Mouse (Mus musculus): Measurements from ENCODE around the gene Cdk4.

Cdk4 gene

DNA sequence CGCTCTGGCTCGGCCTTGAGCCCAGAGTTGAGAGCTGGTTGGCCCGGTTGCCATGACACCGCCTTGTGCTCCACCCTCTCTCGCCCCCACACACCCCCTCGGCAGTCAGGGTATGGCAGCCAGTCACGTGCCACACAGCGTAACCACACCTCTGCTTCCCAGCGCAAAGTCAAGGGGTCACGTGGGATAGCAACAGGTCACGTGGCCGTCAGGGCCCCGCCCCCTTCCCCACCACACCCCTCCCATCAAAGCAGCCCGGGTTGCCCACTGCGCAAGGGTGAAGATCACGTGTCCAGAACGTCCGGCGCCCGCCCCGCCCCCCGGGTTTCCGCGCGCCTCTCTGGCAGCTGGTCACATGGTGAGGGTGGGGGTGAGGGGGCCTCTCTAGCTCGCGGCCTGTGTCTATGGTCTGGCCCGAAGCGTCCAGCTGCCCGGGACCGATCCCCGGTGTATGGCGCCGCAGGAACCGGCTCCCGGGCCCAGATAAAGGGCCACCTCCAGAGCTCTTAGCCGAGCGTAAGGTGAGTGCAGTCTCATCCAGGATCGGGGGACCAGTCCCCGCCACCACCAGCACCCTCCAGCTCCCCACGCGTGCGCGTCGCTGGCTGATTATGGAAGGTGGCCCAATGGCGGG lies at the start of gene Cdk4:
TSS of gene Cdk4 (plus strand) at position 296 of the 634 bp plus-strand sequence.
- peak; percentile 96 for DNase-seq

DNA sequence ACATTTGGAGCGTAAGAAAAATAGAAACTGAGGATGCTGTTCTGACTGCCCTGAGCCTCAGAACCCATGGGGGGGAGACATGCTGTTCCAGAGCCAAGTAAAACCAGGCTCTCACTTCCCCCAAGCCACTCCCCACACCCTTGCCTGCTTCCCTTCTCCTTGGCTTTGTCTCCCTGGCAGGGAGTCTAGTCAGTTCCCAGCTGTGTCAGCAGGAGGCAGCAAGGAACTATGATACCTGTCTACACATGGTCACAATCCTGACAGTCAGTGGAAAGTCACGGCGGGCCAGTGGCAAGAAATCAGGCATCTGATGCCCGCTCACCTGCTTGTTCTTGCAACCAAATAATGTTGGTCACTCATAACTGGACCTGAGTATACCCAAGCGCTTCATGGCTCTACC lies 46.8 kb upstream of the Cdk4 start:
- DNase-seq, result peak; percentile 25

DNA sequence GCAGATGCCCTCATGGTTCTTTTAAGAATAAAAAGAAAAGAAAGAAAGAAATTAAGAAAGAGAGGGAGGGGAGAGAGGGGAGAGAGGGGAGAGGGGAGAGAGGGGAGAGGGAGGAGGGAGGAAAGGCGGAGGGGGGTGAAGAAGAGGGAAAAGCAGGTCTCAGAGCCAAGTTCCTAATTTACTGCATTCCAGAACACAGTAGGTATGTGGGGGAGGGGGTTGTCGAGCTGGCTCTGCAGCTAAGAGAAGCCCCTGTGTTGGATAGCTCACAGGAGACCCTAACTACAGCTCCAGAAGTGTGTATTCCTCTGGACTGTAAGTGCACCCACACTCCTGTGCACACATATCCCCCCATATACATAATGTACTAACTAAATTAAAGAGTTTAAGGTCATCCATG lies 46.3 kb upstream of the Cdk4 start:
- DNase-seq, result no peak

DNA sequence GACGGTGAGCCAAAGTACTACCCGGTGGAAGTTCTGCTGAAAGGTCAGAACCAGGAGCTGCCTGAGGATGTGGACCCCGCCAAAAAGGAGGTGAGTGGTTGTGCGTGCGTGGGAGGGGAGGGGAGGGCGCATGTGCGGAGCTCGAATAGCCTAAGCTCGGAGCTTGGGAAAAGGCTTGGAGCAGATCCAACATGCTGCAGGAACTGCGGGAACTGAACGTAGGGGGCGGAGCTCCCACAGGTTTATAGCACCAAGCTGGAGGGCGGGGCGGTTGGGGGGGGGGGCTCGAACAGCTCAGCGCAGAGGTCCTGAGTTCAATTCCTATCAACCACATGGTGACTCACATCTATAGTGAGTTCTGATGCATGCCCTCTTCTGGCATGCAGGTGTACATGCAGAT lies 44.9 kb upstream of the Cdk4 start:
- DNase-seq, result no peak

DNA sequence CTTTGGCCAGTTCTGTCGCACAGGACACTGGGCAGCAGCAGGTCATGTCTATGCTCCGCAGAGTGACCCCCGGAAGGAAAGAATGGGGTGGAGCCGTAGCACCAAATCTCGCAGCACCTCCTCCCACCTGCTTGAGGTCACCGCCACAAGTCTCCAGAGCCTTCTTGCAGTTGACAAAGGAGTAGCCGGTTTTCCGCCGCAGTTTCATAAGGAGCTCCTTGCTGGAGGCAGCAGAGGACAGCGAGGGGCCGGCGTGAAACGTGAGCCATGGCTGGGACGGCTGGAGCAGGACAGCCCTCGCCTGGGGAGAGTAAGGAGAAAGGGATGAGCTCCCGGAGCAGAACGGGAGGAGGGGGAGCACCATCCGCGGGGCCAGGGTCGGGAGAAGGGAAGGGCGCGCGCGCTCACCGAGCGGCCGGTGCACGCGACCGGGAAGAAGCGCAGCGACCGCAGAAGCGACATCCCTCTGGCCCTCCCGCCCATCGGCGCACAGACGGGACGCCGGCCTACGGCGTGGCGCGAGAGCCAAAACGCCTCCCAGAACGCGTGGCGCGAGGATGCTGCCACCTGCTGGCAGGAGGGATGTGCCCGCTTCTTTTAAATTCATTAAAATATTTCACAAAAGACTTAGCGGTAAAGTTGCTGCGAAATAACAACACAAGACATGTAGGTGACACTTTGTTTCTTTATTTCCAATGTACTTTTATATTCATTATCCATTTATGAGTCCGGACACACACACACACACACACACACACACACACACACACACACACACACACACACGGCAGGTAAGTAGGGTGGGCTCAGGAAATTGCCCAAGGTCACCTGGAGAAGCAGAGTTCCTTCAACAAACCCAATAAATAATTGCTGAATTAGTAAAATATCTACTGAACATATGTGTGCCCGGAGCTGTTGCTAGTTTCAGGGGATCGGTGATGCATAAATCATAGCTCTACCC lies 32.7 kb upstream of the Cdk4 start, which contains the start of gene Tsfm:
TSS of gene Tsfm (minus strand) at position 505 of the 961 bp plus-strand sequence.
- peak; percentile 97 for DNase-seq

DNA sequence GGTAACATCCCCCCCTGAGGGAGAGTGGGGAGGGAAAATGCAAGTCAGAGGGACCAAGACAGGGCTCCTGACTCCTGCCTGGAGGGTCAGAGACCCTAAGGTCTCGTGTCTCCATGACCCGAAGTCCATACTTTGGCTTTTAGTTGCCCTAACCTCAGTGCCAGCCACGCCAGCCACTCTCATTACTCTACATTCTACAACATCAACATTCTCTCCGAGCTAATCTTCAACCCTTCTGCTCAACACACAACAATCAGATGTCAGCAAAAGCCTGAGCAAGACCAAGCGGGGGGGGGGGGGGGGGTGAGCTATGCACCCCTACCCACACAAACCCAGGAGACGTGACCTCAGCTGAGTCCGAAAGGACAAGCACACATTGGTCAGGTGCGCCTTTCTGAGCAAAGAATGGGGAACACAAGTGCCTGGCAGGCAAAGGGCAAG lies 30.0 kb upstream of the Cdk4 start:
- DNase-seq, result no peak

DNA sequence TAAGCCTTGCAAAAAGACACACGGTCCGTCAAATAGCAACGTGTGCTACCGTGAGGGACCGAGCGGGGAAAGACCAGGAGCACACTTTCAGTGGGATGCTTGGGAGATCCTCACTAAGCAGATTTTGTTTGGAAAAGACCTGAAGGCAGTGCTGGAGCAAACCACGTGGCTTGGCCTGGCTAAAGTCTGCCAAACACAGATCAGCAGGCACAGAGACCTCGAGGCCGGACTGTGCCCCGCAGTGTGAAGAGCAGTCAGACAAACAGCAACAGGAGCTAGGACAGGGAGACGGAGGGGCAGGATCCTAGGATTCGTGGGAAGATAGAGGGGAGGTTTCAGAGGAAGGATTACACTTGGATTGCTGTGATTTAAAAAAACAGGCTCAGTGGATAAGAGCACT lies 27.1 kb upstream of the Cdk4 start:
- DNase-seq, result no peak

DNA sequence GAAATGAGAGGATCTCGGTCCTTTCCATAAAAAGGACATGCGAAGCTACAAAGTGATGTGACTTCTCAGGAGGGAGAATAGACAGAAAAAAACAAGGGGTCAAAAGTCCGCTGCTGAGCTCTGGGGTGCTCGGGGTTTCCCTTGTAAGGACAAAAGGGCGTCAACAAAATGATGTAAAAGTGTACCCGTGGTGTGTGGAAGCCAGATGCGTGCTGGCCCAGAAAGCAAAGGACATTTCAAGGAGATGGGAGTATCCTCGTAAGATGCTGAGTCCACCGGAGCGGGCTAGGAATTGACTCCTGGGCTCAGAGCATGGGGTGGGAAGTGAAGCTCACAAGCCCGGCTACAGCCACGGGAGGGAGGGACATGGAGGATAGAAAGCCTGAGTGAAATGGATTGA lies 25.7 kb upstream of the Cdk4 start:
- no peak for DNase-seq

DNA sequence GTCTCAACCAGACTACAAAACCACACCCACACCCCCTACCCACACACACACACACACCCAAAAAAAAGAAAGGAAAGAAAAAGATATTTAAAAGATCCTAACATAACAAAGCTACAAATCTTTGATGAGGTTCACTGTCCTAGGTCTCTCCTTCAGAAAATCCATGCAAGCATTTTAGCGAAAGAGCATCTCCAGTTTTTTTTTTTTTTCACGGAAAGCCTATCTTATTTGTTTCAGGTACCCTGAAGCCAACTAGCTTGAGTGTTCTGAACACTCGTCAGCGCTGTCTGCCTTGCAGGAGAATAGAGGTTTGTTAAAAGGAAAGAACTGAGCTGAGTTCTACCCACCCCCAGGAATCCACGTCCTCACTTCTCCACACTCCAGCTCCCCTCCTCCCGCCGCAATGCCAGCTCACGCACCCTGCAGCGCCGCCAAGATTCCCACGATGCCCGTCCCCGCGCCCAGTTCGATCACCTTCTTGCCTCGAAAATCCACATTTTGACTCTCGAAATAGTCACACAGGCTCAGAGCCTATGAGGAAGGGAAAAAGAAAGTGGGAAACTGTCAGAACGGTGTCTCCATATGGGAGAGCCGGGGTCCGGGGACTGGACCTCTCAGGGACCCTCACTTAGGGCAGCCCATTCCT lies 22.6 kb upstream of the Cdk4 start:
- no peak for DNase-seq

DNA sequence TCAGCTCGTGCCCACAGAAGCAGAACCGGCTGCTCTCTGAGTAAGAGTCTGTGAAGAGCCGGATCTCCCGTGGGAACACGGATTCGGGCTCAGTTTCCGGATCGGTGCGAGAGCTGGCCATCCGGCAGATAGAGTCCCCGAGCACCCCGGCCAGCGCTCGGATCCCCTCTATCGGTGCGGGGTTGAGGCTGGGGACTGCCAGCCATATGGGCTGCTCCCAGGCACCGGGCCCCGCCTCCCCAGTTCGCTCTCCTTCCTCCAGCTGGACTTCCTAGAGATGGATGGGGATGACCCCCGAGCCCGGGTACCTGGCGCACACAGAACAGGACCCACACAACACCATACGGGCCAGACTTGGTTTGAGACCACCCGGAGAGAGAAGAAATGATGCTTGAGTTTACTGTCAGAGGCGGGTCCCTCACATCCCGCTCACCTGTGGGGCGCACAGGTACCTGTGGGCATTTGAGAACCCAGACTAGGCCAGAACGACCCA lies 22.0 kb upstream of the Cdk4 start, which contains the start of the genes Mettl1 and Eef1akmt3:
TSS of gene Mettl1 (plus strand) at position 141 of the 493 bp plus-strand sequence.
TSS of gene Eef1akmt3 (minus strand) at position 240 of the 493 bp plus-strand sequence.
- DNase-seq, result peak; percentile 45

DNA sequence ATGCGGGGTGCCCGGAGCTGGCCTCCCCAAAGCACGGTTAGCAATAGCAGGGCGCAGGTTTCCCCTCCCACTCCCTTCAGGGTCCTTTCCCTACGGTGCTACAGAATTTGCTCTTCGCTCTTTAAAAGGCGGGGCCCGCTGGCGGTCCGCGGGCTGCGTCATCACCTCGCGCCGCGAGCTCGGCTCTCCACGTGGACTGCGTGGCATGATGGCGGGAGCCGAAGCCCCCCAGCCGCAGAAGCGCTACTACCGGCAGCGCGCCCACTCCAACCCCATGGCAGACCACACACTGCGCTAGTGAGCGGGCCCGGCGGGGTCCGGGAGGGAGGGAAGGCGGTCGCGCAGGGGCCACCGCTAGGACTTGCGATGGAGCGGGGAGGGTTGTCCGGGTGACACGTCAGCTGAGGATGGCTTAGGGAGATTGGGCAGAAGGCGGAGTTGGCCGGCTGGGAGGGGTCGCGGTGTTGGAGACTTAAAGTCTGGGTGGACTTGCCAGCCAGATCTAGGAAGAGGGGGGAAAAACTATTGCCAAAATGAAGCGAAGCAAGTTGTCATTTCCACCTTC lies 21.5 kb upstream of the Cdk4 start:
- DNase-seq, result peak; percentile 90

DNA sequence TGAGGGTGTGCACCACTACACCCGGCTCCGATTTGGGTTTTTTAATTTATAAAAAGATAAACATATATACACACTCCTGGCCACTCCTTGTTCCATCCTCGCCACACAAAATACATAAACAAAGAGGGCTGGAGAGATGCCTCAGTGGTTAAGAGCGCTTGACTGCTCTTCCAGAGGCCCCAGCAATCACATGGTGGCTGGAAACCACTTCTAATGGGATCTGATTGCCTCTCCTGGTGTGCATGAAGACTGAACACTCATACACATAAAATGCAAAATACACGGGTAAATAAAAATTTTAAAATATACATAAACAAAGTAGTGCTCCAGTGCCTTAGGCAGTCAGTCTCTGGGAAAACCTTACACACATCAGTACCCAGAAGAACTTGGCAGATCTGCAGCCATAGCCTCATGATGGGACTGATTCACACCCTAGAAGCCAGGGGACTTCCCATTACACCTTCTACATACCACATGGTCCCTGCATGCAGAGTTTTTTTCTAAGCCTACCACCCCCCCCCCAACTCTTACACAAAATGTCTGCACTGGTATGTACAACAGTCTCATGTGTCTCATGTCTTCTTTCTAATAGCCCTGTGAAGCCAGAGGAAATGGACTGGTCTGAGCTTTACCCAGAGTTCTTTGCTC lies 20.7 kb upstream of the Cdk4 start:
- no peak for DNase-seq

DNA sequence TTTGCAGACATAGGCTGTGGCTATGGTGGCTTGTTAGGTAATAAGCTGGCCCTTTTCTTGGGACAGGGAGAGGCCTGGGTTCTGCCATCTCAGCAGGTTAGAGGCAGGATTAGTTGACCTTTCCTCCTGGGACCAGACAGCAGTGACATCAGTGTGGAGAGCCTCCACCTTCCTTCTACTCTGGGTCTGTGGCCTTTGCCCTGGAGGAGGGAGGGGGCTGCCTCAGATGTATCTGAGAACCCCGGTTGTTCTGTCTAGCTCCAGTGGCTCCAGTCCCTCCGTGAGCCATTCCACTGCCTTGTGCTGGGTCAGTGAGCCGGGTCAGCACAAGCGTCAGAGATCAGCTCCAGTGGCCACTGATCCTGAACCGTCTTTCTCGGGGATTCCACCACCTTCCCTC lies 20.1 kb upstream of the Cdk4 start:
- no peak for DNase-seq

DNA sequence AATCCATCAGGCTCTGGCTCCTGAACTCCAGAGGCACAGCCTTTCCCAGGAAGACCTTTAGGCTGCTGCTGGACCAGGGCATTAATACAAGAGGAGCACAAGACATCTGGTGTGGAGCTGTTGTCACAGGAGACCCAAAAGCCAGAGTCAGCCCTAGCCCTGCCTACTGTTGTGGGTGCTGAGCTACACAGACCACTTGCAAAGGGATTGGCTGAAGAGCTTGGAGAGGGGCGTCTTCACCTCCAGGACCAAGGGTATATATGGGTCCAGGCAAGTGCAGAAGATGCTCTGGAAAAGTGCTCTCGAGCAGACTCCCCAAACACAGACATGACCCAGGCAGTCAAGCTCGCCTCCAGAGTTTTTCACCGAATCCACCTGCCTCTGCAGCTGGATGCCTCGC lies 15.4 kb upstream of the Cdk4 start, which contains the start of gene Cyp27b1:
TSS of gene Cyp27b1 (plus strand) at position 297 of the 400 bp plus-strand sequence.
- no peak for DNase-seq

DNA sequence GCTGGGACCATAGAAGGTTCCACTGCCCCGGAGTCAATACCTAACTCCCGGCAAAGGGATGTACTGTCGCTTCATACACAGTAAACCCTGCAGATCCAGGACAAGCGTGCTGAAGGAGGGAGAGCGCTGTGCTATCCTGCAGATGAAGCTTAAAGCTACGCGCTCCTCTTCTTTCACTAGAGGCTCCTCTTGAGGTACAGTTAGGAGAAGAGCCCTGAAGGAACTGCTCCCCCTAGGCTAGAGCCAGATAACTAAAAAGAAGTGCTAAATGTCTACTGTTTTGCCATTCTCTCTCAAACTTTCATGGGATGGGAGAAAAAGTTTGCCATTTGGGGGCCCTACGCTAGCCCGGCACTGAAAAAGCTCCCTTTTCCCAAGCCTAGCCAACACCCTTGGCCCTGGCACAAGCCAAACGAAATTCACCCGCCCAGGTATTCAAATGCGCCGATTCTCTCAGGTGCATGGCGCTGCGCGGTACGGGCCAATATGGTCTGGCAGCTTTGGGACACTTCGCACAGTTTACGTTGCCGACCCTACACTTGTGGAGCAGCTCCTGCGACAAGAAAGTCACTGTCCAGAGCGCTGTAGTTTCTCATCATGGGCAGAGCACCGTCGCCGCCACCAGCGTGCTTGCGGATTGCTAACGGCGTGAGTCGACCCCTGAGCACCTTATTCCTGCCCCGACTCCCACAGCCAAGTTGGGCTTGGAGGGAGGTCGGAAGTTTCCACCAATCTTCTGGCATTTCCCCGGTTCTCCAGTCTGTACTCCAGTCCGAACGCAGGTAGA lies 14.5 kb upstream of the Cdk4 start:
- no peak for DNase-seq

DNA sequence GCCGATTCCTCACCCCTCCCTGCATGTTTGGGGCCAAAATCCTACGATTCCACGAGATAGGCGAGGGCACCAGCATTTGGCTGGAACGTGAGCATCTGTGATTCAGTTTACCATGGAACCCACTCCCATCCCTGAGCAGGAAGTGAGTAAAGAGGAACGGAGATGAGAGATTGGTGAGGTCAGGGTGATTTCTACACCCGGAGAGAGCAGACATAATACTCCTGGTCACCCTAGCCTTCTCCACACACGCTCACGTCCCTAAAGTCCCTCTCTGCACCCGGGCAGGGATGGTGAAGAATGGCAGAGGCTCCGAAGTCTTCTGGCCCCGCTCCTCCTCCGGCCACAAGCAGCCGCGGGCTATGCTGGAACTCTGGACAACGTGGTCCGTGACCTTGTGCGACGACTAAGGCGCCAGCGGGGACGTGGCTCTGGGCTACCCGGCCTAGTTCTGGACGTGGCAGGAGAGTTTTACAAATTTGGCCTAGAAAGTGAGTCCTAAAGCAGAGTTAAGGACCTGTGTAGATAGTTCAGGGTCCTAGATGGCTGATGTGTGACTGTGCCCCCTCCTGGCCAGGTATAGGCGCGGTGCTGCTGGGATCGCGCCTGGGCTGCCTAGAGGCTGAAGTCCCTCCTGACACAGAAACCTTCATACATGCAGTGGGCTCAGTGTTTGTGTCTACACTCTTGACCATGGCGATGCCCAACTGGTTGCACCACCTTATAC lies 13.8 kb upstream of the Cdk4 start:
- peak; percentile 60 for DNase-seq

DNA sequence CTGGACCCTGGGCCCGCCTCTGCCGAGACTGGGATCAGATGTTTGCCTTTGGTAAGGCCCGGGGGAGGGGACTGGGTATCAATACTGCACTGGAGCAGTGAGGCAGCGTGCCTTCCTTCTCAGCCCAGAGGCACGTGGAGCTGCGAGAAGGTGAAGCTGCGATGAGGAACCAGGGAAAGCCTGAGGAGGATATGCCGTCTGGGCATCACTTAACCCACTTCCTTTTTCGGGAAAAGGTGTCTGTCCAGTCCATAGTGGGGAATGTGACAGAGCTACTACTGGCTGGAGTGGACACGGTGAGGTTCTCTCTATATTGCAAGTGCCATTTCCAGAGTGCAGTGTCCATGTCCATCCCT lies 13.2 kb upstream of the Cdk4 start:
- DNase-seq, result no peak

DNA sequence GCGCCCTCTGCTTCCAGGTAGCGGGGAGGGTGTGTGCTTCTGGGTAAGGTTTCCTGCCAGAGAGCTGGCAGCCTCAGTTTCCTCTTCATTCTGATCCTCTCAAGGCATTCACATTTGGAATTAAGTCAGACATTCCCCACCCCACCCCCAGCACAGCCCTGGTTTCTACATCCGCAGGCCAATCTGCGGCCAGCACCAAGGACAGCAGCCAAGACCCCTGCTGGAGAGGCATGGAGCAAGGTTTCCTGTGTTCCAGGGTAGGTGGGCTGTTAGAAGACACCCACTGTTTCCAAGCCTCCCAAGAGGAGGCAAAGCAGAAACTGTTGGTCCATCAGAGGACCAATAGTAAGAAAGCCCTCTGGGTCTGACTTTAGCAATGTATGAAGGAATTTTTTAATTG lies 8.7 kb upstream of the Cdk4 start:
- peak; percentile 50 for DNase-seq

DNA sequence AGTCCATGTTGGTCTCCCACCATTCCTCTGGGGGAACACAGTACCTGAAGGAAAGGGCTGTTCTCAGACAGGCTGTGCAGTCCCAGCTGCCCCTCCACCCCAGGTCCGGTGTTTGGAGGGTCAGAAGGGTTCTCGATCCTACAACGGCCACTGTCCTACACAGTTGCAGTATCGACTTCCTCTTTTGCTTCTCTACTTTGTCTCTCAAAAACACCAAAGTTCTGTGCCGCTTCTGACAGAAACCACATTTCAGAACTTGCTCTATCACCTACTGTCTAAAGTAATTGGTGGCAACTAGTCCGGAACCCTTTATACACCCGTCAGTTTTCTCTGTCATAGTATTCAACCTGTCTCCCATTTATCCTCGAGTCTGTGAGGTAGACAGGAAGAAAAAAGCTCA lies 7.9 kb upstream of the Cdk4 start:
- no peak for DNase-seq

DNA sequence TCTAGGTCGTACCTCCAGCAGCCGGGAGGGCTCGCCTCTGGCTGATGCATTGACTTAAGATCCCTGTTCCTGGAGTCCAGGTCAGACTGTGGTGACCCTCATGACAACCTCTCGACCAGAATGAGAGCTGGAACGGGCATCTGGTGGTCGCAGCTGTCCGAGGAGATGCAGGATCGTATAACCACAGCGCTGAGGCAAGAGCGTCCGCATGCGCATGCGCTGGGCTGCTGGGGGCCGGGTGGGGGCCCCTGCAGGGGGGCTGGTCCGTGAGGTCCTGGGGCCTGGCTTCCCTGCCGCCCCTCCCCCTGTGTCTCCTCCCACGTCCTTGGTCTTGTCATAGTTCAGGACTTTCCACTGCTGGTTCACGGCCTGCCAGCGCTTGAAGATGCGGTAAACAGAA lies 6.8 kb upstream of the Cdk4 start:
- no peak for DNase-seq

DNA sequence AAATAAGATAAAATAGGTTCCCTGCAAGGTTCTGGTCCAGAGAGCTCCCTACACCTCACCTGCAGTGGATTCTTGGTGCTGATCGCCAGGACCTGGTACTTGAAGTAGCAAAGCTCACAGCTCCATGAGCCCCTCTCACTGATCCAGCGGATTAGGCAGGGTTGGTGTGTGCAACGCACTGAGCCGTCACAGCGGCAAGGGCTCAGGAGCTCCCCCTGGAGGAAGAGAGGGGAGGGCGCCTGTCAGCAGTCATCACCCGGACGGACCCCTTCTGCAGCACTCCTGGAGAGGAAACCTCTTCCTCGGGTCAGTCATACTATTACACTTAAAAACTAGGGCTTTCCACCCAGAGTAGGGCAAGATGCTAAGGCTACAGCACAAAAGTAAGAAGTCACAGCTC lies 5.2 kb upstream of the Cdk4 start:
- DNase-seq, result peak; percentile 90

Measured in thymus, postnatal 4 days (tissue).